Mouse (Mus musculus) heart, postnatal 10 days (tissue): Measurements from ENCODE around the gene Camta1. TPM values are rescaled to one million over a fixed set of nuclear protein-coding genes. Genes with fewer than 3 reads are reported as not detected.

Source experiments
- DNase-seq, 2 experiments: peaks; one replicate each; pipeline ENCODE4 v3.0.0; 2021
- intact Hi-C: fragments of 180-260 bp; cut with DNase I; formaldehyde crosslinking; loops from one replicate; pipeline ENCODE4 v1.15.1; 2025
- total RNA-seq, 2 experiments: library from RNA; stranded (reverse); gene quantifications; 2 replicates each; pipeline ENCODE4 v1.2.3; 2021

Gene Camta1
- total RNA-seq, 2 experiments from 2014 or later = 180 to 183 TPM

DNA sequence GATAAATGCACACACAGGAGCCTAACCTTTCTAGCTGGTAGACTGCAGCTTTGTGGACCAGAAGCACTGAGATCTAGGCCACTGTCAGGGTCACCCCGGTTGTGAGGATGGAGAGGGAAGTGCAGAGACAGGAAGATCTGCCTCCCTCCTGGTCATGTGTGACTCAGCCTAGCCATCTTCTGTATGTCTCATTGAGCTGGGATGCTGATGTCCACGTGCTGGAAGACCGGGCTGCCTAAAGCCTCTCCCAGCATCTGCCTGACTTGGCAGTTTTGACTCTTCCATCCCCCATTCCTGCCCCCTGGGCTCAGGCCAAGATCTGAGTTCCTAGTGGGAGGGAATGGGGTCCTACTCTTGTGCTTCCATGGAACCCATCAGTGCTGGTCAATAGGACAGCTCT lies 557.7 kb downstream of the Camta1 start:
- no peak for DNase-seq
- intact Hi-C loops = loop anchor here (5.0 kb wide), 1 partner anchor 147 kb away; no protein-coding TSS in a partner anchor

DNA sequence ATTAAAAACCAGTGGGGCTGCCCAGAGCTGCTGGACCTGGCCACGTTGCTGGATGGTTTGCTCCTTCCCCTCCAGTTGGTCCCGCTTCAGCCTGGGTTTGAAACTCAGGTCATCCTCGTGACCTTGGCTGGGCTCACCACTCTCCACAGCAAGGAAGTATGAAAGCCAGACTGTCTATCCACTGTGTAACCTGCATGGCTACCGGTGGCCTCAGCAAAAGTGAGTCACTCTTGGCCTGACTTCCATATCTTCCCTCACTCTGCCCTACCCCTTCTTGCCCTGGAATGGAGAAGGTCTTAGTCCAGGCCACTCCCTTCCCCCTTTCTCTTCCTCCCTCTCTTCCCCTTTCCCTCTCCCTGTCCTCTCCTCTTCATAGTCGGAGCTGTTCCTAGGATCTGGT lies 558.2 kb downstream of the Camta1 start:
- no peak for DNase-seq
- intact Hi-C loops = loop anchor here (5.0 kb wide), 1 partner anchor 146 kb away; no protein-coding TSS in a partner anchor

DNA sequence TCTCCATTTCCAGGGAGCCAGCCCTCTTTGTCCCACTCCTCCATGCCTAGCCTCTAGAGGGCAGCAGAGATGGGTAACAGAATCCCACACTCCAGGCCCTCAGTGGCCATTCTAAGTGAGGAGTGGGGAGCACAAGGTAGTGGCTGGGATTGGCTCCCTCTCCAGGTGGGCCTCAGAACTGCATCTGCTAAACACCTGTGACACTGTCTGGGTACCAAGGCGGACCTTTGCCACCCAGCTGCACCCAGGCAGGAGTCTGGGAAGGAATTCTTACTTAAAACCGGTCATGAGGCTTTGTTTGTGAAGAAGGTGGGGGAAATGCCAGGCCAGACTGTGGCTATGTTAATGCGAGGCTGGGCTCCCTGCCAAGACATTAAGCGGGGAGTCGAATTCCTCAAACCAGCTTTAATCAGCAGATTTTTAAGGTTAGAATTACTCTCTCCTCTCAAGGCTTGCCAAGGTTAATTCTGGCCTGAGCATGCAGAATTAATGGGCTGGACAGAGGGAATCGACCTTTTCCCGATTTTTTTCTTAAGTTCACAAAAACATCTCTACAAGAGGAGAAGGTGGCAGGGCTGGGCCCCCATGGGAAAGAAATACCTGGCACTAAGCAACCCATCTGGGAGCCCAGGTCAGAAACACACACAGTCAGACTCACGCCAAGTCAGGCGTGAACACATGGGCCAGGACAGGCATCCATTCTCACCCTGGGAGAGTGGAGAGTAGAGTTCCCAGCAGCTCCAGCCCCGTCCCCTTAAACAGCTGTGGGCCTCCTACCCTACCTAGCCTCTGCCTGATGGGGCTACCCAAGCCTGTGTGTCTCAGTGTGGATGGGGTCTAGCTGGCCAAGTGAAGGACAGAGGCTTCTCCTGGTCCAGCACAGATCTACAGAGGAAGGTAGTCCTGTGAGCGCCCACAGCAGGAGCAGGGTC lies 559.2 kb downstream of the Camta1 start:
- DNase-seq = peak; percentile 23 to 45
- intact Hi-C loops = loop anchor here (5.0 kb wide), 1 partner anchor 145 kb away; no protein-coding TSS in a partner anchor

DNA sequence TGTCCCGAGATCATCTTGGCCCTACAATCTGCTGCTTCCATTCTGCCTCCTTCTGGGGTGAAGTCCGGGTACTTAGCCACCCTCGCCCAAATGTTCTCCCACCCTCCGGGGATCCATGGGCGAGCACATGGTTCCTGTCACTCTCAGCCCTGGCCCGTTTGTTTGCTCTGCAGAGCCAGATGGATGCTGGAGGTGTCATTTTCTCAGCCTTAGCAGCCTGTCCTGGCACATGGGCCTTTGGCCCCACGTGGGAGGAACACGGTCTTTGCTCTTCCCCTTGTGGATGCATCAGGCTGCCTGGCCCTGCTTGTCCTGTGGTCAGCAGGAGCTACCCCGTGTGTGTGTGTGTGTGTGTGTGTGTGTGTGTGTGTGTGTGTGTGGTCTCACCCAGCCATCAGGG lies 560.3 kb downstream of the Camta1 start:
- intact Hi-C loops = loop anchor here (5.0 kb wide), 1 partner anchor 144 kb away; no protein-coding TSS in a partner anchor
- no peak for DNase-seq

DNA sequence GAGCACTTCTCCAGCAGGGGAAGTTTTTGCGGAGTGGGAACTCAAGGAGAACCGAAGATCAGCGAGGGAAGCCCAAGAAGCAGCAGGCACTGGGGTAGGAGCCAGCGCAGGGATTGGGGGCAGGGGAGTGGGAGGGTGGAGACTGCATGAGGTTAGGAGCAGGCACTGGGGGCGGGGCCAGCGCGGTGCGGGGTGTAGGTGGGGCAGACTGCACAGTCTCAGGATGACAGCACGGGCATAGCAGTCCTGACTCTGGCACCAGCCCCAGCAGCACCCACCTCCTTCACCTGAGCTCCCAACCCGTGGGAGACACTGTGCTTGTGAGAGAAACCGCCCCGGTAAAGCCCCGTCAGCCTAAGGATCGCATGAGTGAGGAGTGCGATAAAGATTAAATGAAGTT lies 561.0 kb downstream of the Camta1 start:
- DNase-seq = no peak
- intact Hi-C loops = loop anchor here (5.0 kb wide), 1 partner anchor 143 kb away; no protein-coding TSS in a partner anchor

DNA sequence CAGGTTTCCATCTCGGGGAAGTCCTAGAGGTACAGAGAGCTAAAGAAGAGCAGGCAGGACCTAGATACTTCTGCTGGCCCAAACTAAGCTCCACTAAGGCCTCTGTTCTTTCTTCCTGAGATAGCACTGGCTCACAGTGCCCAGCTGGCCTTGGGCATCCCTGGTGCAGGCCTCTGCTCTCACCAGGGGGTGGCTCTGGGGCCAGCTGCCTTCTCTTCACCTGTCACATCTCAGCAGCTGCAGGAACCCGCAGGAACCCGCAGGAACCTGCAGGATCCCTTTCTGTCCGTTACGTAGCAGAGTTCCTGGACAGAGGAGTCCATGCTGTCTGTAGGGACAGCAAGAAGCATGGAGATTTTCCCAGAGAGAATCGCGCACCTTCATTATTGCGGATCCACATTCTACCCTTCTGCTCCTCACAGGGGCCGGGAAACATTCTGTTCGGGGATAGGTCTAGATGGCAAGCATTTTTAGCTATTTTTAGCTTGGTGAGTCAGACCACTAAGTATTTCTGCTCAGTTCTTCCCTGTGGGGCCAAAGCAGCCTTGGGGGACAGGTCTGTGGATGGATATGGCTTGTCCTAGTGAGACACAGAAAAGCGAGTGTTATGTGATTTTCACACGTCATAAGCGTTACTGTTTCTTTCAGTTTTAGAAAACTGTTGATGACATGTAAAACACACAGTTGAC lies 566.0 kb downstream of the Camta1 start:
- intact Hi-C loops = no loop called here
- DNase-seq = peak in 1 of 2 experiments; percentile 16

DNA sequence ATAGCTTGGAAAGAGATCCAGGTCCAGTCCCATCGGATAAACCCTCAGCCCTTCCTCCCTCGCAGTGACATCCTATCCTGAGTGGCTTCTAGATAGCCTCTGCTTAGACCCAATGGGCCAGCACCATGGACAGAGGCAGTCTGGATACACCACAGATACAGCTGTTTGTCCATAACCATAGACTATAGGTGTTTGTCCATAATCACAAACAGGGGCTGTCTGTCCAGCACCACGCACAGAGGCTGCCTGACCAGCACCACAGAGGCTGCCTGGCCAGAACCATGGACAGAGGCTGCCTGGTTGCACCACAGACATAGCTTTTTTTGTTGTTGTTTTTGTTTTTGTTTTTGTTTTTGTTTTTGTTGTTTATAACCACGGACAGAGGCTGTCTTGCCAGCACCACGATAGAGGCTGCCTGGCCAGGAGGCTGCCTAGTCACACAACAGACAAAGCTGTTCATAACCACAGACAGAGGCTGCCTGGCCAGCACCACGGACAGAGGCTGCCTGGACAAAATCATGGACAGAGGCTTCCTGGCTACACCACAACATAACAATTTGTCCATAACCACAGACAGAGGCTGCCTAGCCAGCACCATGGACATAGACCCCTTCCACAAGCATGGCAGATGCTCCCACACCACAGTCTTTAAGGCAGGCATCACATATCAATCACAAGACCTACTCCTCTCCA lies 572.6 kb downstream of the Camta1 start:
- intact Hi-C loops = no loop called here
- DNase-seq = peak; percentile 48 to 61

DNA sequence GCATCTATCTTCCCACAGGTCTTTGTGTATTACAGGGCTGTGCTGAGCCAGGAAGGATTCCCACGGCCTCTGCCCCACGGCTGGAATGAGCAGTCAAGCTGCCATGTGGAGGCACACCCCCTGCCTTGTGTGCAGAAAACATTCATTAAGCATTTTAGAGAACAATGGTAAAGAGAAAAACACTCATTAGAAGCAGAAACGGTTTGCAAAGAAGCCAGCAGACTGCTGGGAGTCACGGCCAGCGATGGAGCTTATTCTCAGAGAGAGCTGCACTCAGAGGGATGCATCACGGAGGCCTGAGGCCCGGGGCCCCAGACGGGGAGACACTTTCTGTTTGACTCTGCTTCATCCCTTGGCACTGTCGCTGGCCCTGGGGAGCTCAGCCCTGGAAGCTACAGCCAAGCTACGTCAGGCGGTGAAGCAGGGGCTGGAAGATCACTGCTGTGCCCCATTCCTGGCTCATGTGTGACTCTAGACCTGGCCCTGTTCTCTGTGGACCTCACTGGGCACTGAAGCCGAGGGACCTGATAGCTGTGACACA lies 575.7 kb downstream of the Camta1 start:
- intact Hi-C loops = no loop called here
- DNase-seq = no peak

DNA sequence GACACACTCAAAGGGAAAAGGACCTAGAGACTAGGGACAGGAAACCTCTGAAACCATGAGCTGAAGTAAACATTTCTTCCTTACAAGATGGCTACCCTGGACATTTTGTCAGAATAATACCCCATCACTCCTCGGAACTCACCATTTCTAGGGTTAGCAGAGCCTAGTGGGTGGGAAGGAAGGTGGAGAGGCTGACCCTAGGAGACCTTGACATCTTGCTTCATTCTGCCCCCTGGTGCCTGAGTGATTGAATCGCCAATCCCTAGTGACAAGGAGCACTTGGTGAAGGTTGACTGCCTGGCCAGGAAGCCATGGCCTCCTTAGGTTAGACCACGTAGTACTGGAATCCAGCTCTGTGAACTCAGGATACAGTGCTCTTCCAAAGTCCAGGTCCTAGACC lies 576.2 kb downstream of the Camta1 start:
- no peak for DNase-seq
- intact Hi-C loops = no loop called here

DNA sequence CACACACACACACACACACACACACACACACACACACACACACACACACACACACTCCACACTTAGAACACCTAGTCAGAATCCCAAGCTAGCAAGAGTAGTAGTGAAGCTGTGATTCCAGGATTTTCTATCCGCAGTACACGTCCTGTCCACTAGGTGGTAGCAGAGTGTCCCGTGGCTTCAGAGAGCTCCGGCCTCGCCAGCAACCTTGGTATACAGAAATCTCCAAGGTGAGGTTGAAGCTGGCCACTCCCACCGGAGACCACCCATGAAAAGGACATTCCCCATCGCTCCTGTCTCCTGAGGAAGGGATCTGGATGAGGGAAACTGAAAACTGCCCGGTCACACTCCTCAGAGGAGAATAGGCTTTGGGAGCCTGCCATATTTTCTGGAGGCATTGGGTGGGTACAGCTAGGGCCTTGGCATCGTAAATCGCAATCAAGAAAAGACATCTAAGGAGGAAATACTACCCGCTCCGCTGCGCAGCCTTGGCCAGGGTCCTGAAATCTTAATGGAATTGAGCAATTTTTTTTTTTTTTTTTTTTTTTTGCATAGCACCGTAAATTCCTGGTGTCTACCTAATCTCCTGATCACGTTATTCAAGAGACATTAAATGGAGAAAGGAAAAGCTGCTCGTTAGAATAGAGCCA lies 578.5 kb downstream of the Camta1 start:
- peak; percentile 64 to 76 for DNase-seq
- intact Hi-C loops = loop anchor here (5.0 kb wide), 1 partner anchor 126 kb away; no protein-coding TSS in a partner anchor

DNA sequence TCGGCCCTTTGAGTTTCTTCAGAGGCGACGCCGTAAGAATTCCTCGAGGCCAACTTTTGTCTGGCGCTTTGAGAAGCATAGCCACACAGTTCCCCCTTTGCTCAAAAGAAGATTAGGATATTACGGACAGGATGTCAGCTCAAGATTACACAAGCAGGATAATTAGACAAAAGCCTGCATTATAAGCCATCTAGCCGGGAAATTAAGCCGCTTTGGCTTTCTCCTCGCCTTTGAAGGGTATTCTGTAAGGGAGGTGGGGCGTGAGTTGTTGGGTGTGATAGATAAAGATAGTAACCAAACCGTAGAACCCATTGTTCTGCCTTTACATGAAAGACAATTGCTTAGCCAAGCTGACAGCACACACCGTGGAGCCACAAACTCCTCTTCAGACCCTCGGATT lies 579.6 kb downstream of the Camta1 start:
- intact Hi-C loops = loop anchor here (5.0 kb wide), 1 partner anchor 125 kb away; no protein-coding TSS in a partner anchor
- no peak for DNase-seq

DNA sequence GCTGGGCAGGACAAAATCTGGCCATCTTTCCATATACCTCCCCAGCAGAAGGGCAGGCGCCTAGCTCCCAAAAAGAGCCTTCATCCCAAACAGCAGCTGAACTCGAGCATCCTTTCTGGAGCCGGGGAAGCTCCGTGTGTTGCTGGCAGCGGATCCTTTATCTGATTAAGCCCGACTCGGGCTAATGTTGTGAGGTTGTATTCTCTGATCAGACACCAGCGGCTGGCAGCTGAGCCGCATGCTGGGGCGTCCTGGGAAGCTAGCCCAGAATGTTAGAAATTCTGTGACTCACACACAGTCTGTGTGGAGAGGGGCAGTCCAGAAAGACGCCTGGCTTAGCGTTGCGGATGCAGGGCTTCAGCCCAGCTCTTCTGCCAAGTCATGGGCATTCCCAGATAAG lies 586.4 kb downstream of the Camta1 start:
- intact Hi-C loops = no loop called here
- peak; percentile 56 to 61 for DNase-seq

DNA sequence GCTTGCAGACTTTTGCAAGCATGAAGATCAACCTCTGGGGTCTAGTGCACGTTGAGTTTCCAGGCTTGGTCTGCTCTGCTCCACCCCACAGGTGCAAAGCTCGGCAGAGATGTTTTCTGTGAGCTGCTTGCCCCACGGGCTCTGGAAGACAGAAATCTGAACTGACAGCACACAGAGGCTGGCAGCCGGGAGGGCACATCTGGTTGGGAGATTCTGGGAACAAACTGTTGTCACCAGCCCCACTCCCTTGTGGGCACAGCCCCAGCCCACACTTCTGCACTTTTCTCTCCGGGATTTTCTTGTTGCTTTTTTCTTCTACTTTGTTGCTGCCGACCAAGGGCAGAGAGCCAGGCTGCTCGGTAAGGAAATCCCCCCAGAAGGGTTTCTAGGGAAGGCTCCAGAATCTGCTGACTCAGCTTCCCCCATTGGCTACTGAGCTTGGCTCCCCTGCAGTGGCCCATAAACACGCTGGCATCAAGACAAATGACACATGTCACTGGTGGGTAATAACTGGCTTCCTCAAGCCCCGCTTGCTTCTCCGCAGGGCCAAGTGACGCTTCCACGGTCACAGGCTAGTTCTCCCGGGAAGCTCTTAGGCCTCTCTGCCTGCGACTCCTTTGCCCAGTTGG lies 597.8 kb downstream of the Camta1 start:
- intact Hi-C loops = no loop called here
- DNase-seq = no peak

DNA sequence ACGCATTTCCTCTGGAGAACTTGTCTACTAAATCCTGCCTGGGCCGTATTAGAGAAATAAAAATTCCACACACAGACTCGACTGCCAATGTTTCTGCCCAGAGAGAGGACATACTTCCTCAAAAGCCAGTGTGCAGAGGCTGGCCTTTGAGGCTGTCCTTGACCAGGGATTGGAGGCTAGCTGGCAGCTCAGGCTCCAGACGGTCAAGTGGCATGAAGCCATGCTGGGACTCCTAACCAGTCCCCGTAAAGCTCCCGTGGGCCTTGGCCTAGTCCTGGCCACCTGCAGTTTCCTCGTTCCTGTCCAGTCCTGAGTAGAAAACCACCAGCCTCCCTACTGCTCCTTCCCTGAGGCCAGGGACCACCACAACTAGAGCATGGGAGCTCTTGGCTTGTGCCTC lies 598.6 kb downstream of the Camta1 start:
- no peak for DNase-seq
- intact Hi-C loops = no loop called here

DNA sequence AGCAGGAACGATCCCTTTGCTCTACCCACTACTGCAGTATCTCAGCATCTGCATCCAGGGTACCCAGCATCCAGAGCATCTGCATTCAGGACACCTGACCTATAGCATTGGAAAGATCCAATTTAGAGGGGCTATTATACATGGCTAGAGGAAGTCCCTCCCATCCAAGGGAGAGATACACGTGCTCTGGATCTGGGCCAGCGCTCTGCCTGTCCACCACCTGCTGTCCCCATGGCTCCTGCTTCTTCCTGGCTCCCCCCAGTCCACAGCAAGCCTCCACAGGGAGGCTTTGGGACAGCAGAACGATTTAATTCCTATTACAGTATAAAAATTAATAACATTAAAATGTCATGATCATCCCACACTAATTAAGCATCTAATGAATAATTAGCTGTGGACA lies 605.1 kb downstream of the Camta1 start:
- no peak for DNase-seq
- intact Hi-C loops = no loop called here

DNA sequence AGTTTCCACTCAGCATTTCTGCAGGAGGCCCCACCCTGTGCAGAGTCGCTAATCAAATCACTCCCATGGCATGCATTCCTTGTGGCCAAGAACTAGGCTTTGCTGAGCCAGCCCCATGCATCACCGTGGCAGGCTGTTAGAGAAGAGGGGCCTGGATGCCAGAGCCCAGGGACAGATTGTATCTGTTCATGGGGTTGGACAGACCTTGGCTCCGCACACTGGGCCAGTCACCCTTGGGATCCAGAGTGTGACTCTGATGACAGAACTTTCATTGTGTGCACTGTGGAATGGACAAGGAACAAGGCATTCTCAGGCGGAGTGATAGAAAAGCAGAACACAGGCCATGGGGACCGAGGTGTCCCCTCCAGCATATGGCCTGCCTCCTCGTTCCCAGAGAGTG lies 610.9 kb downstream of the Camta1 start:
- intact Hi-C loops = no loop called here
- DNase-seq = no peak

DNA sequence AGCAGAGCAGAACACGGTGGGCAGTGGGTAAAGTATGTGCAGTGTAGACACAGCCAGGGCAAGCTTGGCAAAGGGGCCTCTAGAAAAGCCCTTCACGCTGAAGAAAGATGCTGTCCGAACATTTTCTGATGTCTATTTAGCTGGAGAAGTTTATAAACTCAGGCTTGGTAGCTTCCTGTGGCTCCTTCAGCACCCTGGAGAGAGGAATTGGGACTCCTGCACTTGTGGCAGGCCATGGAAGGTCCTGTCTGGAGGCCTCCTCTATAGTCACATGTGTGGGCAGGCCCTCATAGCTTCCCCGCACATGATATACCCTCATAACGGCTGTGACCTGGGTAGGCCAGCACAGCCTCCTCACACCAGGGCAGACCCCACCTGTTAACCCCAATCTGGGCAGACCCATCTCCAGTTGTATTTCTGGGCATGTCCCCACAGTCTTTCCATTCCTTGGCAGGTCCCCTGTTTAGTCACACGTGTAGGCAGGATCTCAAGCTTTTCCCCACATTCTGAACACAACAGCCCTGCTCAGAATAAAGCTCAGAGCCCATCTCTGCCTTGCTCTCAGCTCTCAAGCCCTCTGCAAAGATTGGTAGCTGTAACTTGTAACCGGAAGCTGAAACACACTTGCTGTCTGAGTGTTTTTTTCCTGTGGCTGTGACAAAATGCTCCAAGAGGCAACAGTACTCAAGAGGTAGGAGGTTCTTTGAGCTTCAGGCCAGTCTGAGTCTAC lies 616.4 kb downstream of the Camta1 start:
- intact Hi-C loops = no loop called here
- DNase-seq = peak; percentile 8 to 18

DNA sequence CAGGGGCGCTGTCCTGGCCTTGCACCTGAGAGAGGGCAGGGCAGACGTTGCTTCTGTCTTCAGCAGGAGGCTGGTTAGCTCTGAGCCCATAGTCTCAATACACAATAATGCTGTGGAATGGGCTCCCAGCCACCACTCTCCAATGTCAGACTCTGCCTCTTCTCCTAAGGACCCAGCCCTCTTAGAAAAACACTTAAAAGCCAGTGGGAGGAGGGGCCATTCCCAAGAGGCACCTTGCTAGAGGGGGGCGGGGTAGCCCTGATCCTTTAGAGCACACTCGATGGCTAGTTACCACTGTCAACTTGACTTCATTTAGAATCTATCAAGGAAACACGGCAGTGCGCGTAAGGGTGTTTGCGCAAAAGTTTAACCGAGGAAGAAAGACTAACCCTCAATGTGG lies 618.2 kb downstream of the Camta1 start:
- intact Hi-C loops = no loop called here
- DNase-seq = no peak

DNA sequence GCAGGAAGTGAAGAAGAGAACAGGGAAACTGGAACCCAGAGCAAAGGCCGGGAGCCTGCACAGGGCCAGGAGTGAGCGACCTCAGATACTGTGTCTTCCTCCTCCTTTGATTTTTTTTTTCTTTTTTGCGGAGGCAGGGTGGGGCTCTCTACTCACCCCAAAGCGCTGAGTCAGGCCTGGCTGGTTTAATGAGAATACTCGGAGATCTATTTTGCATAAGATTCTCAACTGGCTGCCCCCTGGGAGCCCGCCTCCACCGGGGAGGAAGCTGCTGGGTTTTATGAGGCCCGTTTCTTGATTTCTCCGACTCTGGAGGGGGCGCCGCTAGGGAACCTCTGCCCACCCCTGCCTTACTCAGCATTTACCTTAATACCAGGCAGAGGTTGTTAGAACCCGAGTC lies 618.9 kb downstream of the Camta1 start:
- DNase-seq = no peak
- intact Hi-C loops = no loop called here
